Mouse (Mus musculus): ENCODE measurements at regions not wholly inside any gene's neighbourhood (a gene's known extent, or its start where the extent isn't known, plus 50 kb on each side); places are given as distances from the start of the nearest gene placed in this dataset.
"Not testable (repeated sequence)": the region's sequence is repeated elsewhere in the genome, so short reads cannot be mapped to it uniquely, and the experiment has no call there.

- DNase-seq; intact Hi-C loops (cut with DNase I): not testable (repeated sequence)
These were observed 94.6 kb upstream of the Spin2g start for GRCm38 (mm10) chrX:34333150-34333549.

- peak in 1 of 2 experiments; percentile 7 for DNase-seq
These were observed 86.6 kb upstream of the Spin2g start for GRCm38 (mm10) chrX:34325173-34325572.

GRCm38 (mm10) chrX:34317727-34318126, 79.2 kb upstream of the Spin2g start:
- intact Hi-C loops (cut with DNase I); DNase-seq: not testable (repeated sequence)

More at GRCm38 (mm10) chrX:34325173-34325572, 86.6 kb upstream of the Spin2g start:
- intact Hi-C loops (cut with DNase I) = not testable (repeated sequence)

- DNase-seq; intact Hi-C loops (cut with DNase I): not testable (repeated sequence)
These were observed 75.6 kb upstream of the Spin2g start for GRCm38 (mm10) chrX:34314139-34314538.
